In genomic region chr1:43589910-43590309, GRCm38 (mm10) we compare ENCODE assay signal across 22 mouse cellular contexts.
"Had no signal": no experiment of that assay in that cellular context is flagged by ENCODE, and none has a peak within 500 bp of the region (broad histone marks: within the 10 kb centered on the region; RNA-seq: fewer than 3 reads in every experiment).

No protein-coding gene starts in this region.

- H3K9ac ChIP-seq: limb, embryonic 13.5 days; liver, embryonic 14.5 days; liver, postnatal 0 days; lung, embryonic 14.5 days; midbrain, embryonic 13.5 days; neural tube, embryonic 13.5 days; stomach, embryonic 15.5 days had no signal

- H3K27me3 ChIP-seq: limb, embryonic 13.5 days; megakaryocyte, embryonic 14.5 days; midbrain, embryonic 13.5 days; neural tube, embryonic 13.5 days; stomach, embryonic 15.5 days had no signal

- H3K36me3 ChIP-seq: limb, embryonic 13.5 days; midbrain, embryonic 10.5 days; midbrain, embryonic 13.5 days; neural tube, embryonic 13.5 days; stomach, embryonic 15.5 days had no signal

- H3K27ac ChIP-seq: left cerebral cortex, adult 2 months; liver, embryonic 14.5 days; midbrain, embryonic 10.5 days; midbrain, embryonic 13.5 days; neural tube, embryonic 13.5 days; stomach, embryonic 15.5 days had no signal

- H3K9me3 ChIP-seq: limb, embryonic 13.5 days; megakaryocyte, embryonic 14.5 days; midbrain, embryonic 10.5 days; midbrain, embryonic 13.5 days; neural tube, embryonic 13.5 days; stomach, embryonic 15.5 days had no signal

- ATAC-seq: liver, postnatal 0 days; lung, postnatal 0 days; midbrain, embryonic 13.5 days; midbrain, embryonic 16.5 days had no signal

- DNase-seq: kidney, adult 11 months; kidney, adult 8-10 months; kidney, postnatal 14 days; kidney, postnatal 4 days; layer of hippocampus, postnatal 36 days; liver, postnatal 0 days; lung, embryonic 14.5 days; retina, postnatal 1 day; right cerebral cortex, postnatal 25 days; spleen, adult 18-20 months; thymus, postnatal 25 days had no signal

- H3K4me1 ChIP-seq: midbrain, embryonic 10.5 days; midbrain, embryonic 13.5 days; stomach, embryonic 15.5 days had no signal

- H3K4me3 ChIP-seq: left cerebral cortex, adult 2 months; limb, embryonic 13.5 days; megakaryocyte, embryonic 14.5 days; midbrain, embryonic 10.5 days; midbrain, embryonic 13.5 days; myocyte; neural tube, embryonic 13.5 days; stomach, embryonic 15.5 days had no signal
